Mouse (Mus musculus) intestine, embryonic 16.5 days (tissue): Measurements from ENCODE around the gene Irf1. TPM values are rescaled to one million over a fixed set of nuclear protein-coding genes. Genes with fewer than 3 reads are reported as not detected.
A peak's percentile ranks its signal among the peaks of the same experiment; 100 is the strongest.

Source experiments
- ATAC-seq: fragments of 200-750 bp; cut with Nextera tagmentation; 2 replicates; pipeline ENCODE4 v1.8.0; 2017; ENCODE audit warnings: moderate TSS enrichment, moderate library complexity
- H3K27ac ChIP-seq: fragments of 300-500 bp; sonication (generic); 2 replicates; pipeline ENCODE4 v1.5.1; 2014; ENCODE audit warnings: mild to moderate bottlenecking, low read length
- H3K27me3 ChIP-seq: fragments of 300-500 bp; sonication (generic); replicated peaks from 2 replicates; pipeline ENCODE4 v1.6.1; 2014; ENCODE audit warnings: low read length, control low read depth, mixed read lengths; ENCODE audit not compliant: control insufficient read depth, insufficient read depth
- H3K36me3 ChIP-seq: fragments of 300-500 bp; sonication (generic); 2 replicates; pipeline ENCODE4 v1.6.1; 2014; ENCODE audit warnings: low read length, control low read depth; ENCODE audit not compliant: control insufficient read depth, insufficient read depth
- H3K4me1 ChIP-seq: fragments of 300-500 bp; sonication (generic); 2 replicates; pipeline ENCODE4 v1.6.1; 2014; ENCODE audit warnings: low read length, control low read depth, mixed read lengths; ENCODE audit not compliant: control insufficient read depth, insufficient read depth
- H3K4me2 ChIP-seq: fragments of 300-500 bp; sonication (generic); 2 replicates; pipeline ENCODE4 v1.6.1; 2014; ENCODE audit warnings: low read depth, low read length, control low read depth
- H3K4me3 ChIP-seq: fragments of 300-500 bp; sonication (generic); 2 replicates; pipeline ENCODE4 v1.5.1; 2014; ENCODE audit warnings: mild to moderate bottlenecking, low read length
- H3K9ac ChIP-seq: fragments of 300-500 bp; sonication (generic); 2 replicates; pipeline ENCODE4 v1.6.1; 2014; ENCODE audit warnings: low read depth, low read length
- H3K9me3 ChIP-seq: fragments of 300-500 bp; sonication (generic); 2 replicates; pipeline ENCODE4 v1.6.1; 2016; ENCODE audit warnings: low read length, control low read depth; ENCODE audit not compliant: control insufficient read depth
- WGBS: fragments of 180-500 bp; shearing (Covaris S2); extraction: QIAGEN DNeasy Blood & Tissue Kit; methylation state at CpG from one replicate; pipeline ENCODE4 v1.1.7; 2014; 5-methylcytosine and 5-hydroxymethylcytosine counted together
- polyA plus RNA-seq: library from polyadenylated mRNA; unstranded; fragments of >200 nt; fragmentation: Nextera tagmentation; extraction: Ambion mirVana; gene quantifications from 2 replicates; pipeline ENCODE4 v1.2.1, GENCODE M21; 2015

The Irf1 gene
- polyA plus RNA-seq, 1 experiment from 2014 or later = 52.9 TPM

DNA sequence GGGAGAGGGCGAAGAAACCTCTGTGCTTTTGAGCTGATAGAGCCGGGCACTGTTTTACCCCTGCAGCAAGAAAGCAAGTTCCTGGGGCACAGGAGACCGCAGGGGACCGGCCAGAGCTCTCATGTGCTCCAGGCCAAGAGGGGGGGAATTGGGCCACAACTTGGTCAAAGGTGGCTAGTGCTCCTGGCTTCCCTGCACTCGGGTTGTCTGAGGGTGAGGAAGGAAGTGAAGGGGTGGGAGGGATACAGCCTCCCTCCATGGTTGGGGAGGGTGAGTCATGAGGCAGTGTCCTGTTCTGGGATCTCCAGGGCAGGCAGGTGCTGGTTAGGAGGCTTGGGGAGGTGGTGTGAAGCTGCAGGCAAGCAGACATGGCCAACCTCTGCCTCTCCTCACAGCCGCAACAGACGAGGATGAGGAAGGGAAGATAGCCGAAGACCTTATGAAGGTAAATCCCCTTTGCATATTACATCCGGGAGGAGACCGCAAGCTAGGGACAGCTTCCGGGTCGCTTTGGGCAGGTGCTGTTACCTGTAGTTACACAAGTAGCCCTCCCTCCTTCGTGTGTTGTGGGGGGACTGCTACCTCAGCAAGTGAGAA lies 4.9 kb downstream of the Irf1 start:
- WGBS = 90% methylated on average over 13 of the region's 13 CpGs
- peaks cover 33% of the 10 kb centered on the region for H3K36me3 ChIP-seq

DNA sequence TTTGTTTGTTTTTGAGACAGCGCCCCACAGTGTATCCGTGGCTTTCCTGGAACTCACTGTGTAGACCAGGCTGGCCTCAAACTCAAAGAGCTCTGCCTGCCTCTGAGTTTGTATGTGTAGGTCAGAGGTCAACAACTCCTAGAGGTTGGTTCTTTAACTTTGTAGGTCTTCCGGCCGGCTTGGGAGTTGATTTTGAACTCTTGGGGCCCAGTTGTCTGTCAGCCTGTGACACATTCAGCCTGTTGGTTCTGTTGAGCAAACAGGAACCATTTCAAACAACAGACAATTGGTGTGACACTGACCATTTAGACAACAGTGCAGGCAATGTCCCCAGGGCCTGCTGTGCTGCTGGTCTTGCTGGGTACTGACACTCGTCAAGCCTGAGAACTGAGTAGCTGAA lies 7.9 kb downstream of the Irf1 start:
- no peaks in the 10 kb centered on the region for H3K9me3 ChIP-seq
- H3K27ac ChIP-seq = no peak overlapping the region
- WGBS = 66% methylated on average over 5 of the region's 5 CpGs
- H3K4me3 ChIP-seq = no peak overlapping the region
- H3K4me1 ChIP-seq = peaks cover 23% of the 10 kb centered on the region; the same call in 1 of the 2 replicates
- H3K4me2 ChIP-seq = no peak overlapping the region
- H3K27me3 ChIP-seq = no peaks in the 10 kb centered on the region
- H3K36me3 ChIP-seq = peaks cover 33% of the 10 kb centered on the region
- H3K9ac ChIP-seq = no peak overlapping the region
- no peak for ATAC-seq

More for the DNA sequence above, 4.9 kb downstream of the Irf1 start:
- ATAC-seq = no peak
- no peak overlapping the region for H3K4me3 ChIP-seq
- H3K27me3 ChIP-seq = no peaks in the 10 kb centered on the region
- H3K4me2 ChIP-seq = no peak overlapping the region
- H3K27ac ChIP-seq = no peak overlapping the region
- H3K4me1 ChIP-seq = peaks cover 14% of the 10 kb centered on the region; the same call in 1 of the 2 replicates
- H3K9me3 ChIP-seq = no peaks in the 10 kb centered on the region
- no peak overlapping the region for H3K9ac ChIP-seq

DNA sequence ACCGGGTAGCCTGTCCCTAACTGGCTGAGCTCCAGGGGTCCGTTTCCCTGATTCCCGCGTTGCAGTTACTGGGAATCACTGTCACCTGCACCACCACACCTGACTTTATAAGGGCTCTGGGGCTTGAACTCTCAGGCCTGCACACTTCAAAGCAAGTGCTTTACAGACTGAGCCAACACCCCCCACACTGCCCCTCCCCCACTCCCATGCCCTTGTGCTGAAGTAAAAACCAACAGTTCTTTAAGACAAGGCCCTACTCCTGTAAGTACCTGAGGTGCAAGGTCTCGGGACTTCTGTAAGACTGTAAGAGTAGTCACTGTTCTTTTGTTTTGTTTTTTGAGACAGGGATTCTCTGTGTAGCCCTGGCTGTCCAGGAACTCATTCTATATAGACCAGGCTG lies 8.6 kb downstream of the Irf1 start:
- Histone ChIP-seq H3K36me3 (peaks cover 33% of the 10 kb centered on the region), H3K27me3 (no peaks in the 10 kb centered on the region), H3K4me3 (no peak overlapping the region), H3K9ac (no peak overlapping the region), H3K9me3 (no peaks in the 10 kb centered on the region), H3K4me1 (peaks cover 24% of the 10 kb centered on the region; the same call in 1 of the 2 replicates), H3K27ac (no peak overlapping the region), H3K4me2 (no peak overlapping the region)
- ATAC-seq = no peak
- WGBS = 70% methylated on average over 5 of the region's 5 CpGs

DNA sequence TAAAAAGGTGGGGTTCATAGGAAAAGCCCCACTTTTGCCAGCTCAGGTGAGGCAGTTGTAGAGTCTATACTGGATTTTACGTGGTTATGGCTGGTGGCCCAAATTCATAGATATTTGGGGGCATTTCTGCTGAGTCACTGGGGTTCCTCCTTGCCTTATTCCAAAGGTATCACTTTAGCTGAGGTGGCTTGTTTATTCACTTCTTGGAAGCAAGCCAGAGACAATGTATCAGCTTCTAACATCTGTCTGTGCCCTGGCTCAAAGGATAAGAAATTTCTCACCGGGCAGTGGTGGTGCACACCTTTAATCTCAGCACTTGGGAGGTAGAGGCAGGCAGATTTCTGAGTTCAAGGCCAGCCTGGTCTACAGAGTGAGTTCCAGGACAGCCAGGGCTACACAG lies 10.0 kb downstream of the Irf1 start:
- Histone ChIP-seq H3K36me3 (peaks cover 21% of the 10 kb centered on the region), H3K27ac (no peak overlapping the region; the same call in 1 of the 2 replicates), H3K9ac (no peak overlapping the region), H3K4me1 (peaks cover 28% of the 10 kb centered on the region; the same call in 1 of the 2 replicates), H3K27me3 (no peaks in the 10 kb centered on the region), H3K9me3 (no peaks in the 10 kb centered on the region), H3K4me3 (no peak overlapping the region), H3K4me2 (no peak overlapping the region)
- no peak for ATAC-seq
- WGBS = 59% methylated on average over 2 of the region's 2 CpGs

DNA sequence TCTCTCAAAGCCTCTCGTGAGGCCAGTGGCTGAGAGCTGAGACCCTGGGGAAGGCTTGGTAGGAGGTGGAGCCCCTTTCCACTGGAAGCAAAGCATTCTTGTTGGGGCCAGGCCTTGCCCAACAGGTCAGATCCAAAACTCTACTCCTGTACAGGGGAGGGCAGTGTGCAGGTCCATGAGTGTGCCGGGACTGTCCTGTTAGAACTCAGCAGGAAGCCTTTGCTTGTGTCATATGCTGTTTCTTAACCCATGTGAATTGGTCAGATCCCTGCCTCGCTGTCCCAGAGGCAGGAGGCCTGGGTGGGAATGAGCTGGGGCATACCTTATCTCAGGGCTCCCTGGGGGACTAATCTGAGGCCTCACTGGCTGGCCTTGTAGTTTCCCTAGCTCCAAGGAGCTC lies 10.4 kb downstream of the Irf1 start:
- peaks cover 28% of the 10 kb centered on the region; the same call in 1 of the 2 replicates for H3K4me1 ChIP-seq
- WGBS = 64% methylated on average over 3 of the region's 3 CpGs
- no peak overlapping the region for H3K4me2 ChIP-seq
- H3K9me3 ChIP-seq = no peaks in the 10 kb centered on the region
- no peak overlapping the region for H3K4me3 ChIP-seq
- H3K27me3 ChIP-seq = no peaks in the 10 kb centered on the region
- H3K36me3 ChIP-seq = peaks cover 21% of the 10 kb centered on the region
- no peak overlapping the region for H3K9ac ChIP-seq
- ATAC-seq = no peak
- 0 out of 2 replicates have a peak overlapping the region, but pooled peaks have one; percentile 46 for H3K27ac ChIP-seq

DNA sequence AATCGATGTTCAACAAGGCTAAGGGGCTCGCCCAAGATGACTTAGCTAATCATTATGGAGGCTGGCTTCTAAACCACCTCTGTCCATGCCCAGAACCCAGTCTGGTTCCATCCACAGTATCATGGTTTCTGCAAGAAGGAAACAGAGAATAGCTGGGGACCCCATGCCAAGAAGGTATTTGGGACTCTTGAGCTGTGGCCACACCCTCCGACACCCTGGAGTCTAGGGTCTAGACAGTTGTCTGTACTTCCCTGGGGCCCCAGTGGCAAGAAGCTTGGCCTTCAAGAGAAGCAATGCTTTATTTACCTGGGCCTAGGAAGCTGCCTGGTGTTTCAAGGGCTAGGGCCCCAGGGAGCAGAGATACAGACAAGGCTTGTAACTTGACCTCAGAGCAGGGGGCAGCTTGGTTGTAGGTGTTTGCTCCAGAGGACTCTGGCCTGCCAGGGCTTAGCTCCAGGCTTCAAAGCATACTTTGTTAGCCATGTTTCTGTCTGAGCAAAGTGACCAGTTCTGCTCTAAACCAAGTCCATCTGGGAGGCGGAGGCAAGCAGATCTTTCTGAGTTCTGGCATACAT lies 11.5 kb downstream of the Irf1 start:
- H3K4me2 ChIP-seq = no peak overlapping the region
- H3K9ac ChIP-seq = no peak overlapping the region
- no peaks in the 10 kb centered on the region for H3K27me3 ChIP-seq
- 78% methylated on average over 4 of the region's 4 CpGs for WGBS
- H3K4me3 ChIP-seq = no peak overlapping the region
- peaks cover 28% of the 10 kb centered on the region; the same call in 1 of the 2 replicates for H3K4me1 ChIP-seq
- H3K36me3 ChIP-seq = peaks cover 14% of the 10 kb centered on the region
- no peaks in the 10 kb centered on the region for H3K9me3 ChIP-seq
- H3K27ac ChIP-seq = peak overlapping the region; percentile 81
- peak; percentile 75 for ATAC-seq

DNA sequence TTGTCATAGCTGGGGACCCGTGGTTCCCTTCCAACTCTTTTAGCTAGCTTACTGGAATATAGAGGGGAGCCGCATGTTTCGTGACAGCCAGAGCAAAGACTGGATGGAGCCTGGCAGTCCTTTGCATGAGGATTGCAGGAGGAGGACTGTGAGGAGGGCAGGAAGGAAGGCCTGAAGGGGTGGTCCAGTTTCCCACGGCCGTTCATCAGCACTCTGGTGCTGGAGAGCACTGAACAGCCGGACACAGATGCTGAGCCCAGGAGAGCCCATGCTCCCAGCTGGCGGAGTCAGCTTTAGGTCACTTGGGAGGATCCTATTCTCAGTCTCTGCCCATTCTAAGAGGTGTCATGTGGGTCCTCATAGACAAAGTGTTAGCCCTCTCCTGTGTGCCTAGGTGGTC lies 12.2 kb downstream of the Irf1 start:
- Histone ChIP-seq H3K9me3 (no peaks in the 10 kb centered on the region), H3K36me3 (peaks cover 12% of the 10 kb centered on the region), H3K27me3 (no peaks in the 10 kb centered on the region), H3K4me1 (peaks cover 25% of the 10 kb centered on the region; the same call in 1 of the 2 replicates), H3K9ac (no peak overlapping the region), H3K4me2 (no peak overlapping the region), H3K4me3 (no peak overlapping the region), H3K27ac (peak overlapping the region; percentile 81)
- ATAC-seq = 0 out of 2 replicates have a peak, but pooled peaks have one; percentile 29
- 73% methylated on average over 7 of the region's 7 CpGs for WGBS

DNA sequence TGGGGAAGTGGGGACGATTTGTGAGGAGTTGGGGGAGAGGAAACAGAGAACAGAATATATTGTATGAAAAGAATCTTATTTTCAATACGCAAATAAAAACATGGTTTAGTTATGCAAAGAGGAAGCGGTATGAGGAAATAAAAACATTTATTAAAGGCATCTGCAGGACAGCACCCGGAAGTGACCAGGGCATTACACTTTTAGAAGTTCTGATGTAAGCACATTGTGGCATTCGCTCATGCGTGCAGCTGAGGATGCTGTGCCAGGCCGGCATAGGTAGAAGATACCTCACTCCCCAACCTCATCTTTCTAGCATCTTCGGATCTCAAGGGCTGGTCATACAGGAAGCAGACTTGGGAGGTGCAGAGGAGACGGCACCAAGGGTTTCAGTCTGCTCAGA lies 13.5 kb downstream of the Irf1 start:
- Histone ChIP-seq H3K9ac (no peak overlapping the region), H3K4me2 (no peak overlapping the region), H3K27me3 (no peaks in the 10 kb centered on the region), H3K4me1 (peaks cover 25% of the 10 kb centered on the region; the same call in 1 of the 2 replicates), H3K4me3 (no peak overlapping the region), H3K36me3 (peaks cover 5% of the 10 kb centered on the region; the same call in 1 of the 2 replicates), H3K27ac (no peak overlapping the region), H3K9me3 (no peaks in the 10 kb centered on the region)
- no peak for ATAC-seq
- 87% methylated on average over 9 of the region's 9 CpGs for WGBS

DNA sequence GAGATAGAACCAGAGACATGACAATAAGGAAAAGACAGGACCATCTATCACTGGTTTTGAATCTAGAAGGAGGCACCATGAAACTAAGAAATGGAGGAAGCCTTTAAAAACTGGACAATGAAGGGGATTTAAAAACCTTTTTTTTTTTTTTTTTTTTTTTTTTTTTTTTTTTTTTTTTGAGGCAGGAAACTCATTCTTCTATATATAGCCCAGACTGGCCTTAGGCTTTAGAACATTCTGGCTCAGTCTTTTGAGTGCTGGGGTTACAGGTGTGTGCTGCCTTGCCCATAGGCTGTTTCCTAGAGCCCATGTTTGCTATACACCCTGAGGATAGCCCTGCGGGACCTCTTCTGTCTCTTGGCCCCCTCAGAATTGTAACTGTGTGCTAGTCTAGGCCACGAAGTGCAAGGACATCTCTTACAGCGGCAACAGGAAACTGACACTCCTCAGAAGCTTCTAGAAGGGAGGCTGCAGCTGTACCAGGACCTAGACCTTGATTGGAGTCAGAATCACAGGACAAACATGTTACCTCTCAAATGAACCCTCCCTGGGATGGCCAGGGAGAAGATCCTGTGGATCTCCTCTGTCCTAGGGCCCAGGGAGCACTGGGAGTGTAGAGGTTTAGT lies 15.6 kb downstream of the Irf1 start:
- no peaks in the 10 kb centered on the region for H3K36me3 ChIP-seq
- H3K9me3 ChIP-seq = no peaks in the 10 kb centered on the region
- H3K27me3 ChIP-seq = no peaks in the 10 kb centered on the region
- WGBS = 75% methylated on average over 3 of the region's 3 CpGs
- ATAC-seq = no peak
- no peak overlapping the region for H3K4me2 ChIP-seq
- H3K27ac ChIP-seq = no peak overlapping the region
- H3K4me1 ChIP-seq = peaks cover 19% of the 10 kb centered on the region; the same call in 1 of the 2 replicates
- H3K4me3 ChIP-seq = no peak overlapping the region
- no peak overlapping the region for H3K9ac ChIP-seq
